In genomic region chr16:45256895-45257294, GRCm38 (mm10) we compare ENCODE assay signal across 22 mouse cellular contexts. TPM values are rescaled to one million over a fixed set of nuclear protein-coding genes. Genes with fewer than 3 reads are reported as not detected.
DNase-seq lines count a peak whose midpoint lies in the region; ATAC-seq and TF ChIP-seq lines count a peak whose summit lies in the region.
"Had no signal": no experiment of that assay in that cellular context is flagged by ENCODE, and none has a peak within 500 bp of the region (broad histone marks: within the 10 kb centered on the region; RNA-seq: fewer than 3 reads in every experiment).

No protein-coding gene starts in this region.

- H3K79me2 ChIP-seq in CH12.LX (replicated peaks; ENCODE audit: control insufficient read depth, extremely low read depth, insufficient read depth, poor library complexity, severe bottlenecking): no peaks in the 10 kb centered on the region

- WGBS in hindbrain, embryonic 14.5 days: 93% methylated on average over 2 of the region's 2 CpGs

- H3K9me3 ChIP-seq in CH12.LX (replicated peaks; ENCODE audit: low read length): no peaks in the 10 kb centered on the region
- no peaks in the 10 kb centered on the region for H3K9me3 ChIP-seq in hindbrain, embryonic 14.5 days (ENCODE audit: control insufficient read depth, low read length)
- H3K9me3 ChIP-seq: midbrain, embryonic 15.5 days had no signal

- H3K27me3 ChIP-seq in CH12.LX (replicated peaks): no peaks in the 10 kb centered on the region
- H3K27me3 ChIP-seq in hindbrain, embryonic 14.5 days (ENCODE audit: control insufficient read depth, insufficient read depth, low read length): no peaks in the 10 kb centered on the region
- H3K27me3 ChIP-seq: midbrain, embryonic 15.5 days had no signal

- H3K36me3 ChIP-seq in CH12.LX (replicated peaks in 1 of 2; ENCODE audit: control insufficient read depth in 1 of 2, insufficient read depth in 1 of 2, low read length in 1 of 2): no peaks in the 10 kb centered on the region
- no peaks in the 10 kb centered on the region for H3K36me3 ChIP-seq in hindbrain, embryonic 14.5 days (replicated peaks; ENCODE audit: control insufficient read depth, insufficient read depth)
- H3K36me3 ChIP-seq: midbrain, embryonic 15.5 days had no signal

- intact Hi-C loops in heart, postnatal 25 days (cut with DNase I): no loop called here
- intact Hi-C loops in left cerebral cortex, postnatal 14 days (cut with DNase I): no loop called here

- ATAC-seq in hindbrain, embryonic 14.5 days (ENCODE audit: low FRiP score): no peak
- ATAC-seq: forebrain, embryonic 14.5 days; hindbrain, embryonic 16.5 days; liver, postnatal 0 days; midbrain, embryonic 15.5 days; Patski had no signal

- no peak overlapping the region for H3K4me3 ChIP-seq in CH12.LX (replicated peaks in 1 of 3; ENCODE audit: low read depth in 2 of 3, low read length in 2 of 3, poor library complexity in 1 of 3)
- H3K4me3 ChIP-seq in hindbrain, embryonic 14.5 days (replicated peaks; ENCODE audit: low read length): no peak overlapping the region
- H3K4me3 ChIP-seq: midbrain, embryonic 15.5 days had no signal

- no peak overlapping the region for H3K27ac ChIP-seq in CH12.LX (ENCODE audit: insufficient read depth, low read depth)
- no peak overlapping the region for H3K27ac ChIP-seq in hindbrain, embryonic 14.5 days
- H3K27ac ChIP-seq: midbrain, embryonic 15.5 days; stomach, postnatal 0 days had no signal

- in situ Hi-C loops in CH12.LX (cut with MboI; ENCODE audit: low pct_ligation_motif_present, low pct_unique_long_range_greater_than_20kb, low sequenced_read_pairs): no loop called here

- 0 out of 2 replicates have a peak, but pooled peaks have one; percentile 7 for TF ChIP-seq EP300 in CH12.LX (IDR thresholded peaks at IDR 0.05; ENCODE audit: low read length)

- peak; percentile 33 to 51 for DNase-seq in heart, adult 18-20 months
- DNase-seq in heart, postnatal 25 days (ENCODE audit: low spot score): no peak
- DNase-seq in left cerebral cortex, postnatal 14 days (ENCODE audit: low spot score in 2 of 2): peak; percentile 12 to 45
- no peak for DNase-seq in left cerebral cortex, adult 9 months (ENCODE audit: low spot score in 2 of 2)
- no peak for DNase-seq in CH12.LX (ENCODE audit: extremely low read depth)
- DNase-seq in brain, adult 2 months (ENCODE audit: low read depth, low spot score): peak; percentile 48
- no peak for DNase-seq in right cerebral cortex, adult 2 months (ENCODE audit: low spot score in 2 of 2)
- DNase-seq in hindbrain, embryonic 14.5 days (ENCODE audit: low spot score): no peak
- DNase-seq: B cell, adult 2 months; cerebellum, postnatal 10 days; embryo, embryonic 11 days; heart, postnatal 14 days; kidney, adult 11 months; layer of hippocampus, postnatal 36 days; liver, postnatal 0 days; retina, postnatal 1 day; thymus, postnatal 25 days had no signal

- TF ChIP-seq CTCF in CH12.LX (conservative IDR thresholded peaks at IDR 0.05 in 1 of 2, IDR thresholded peaks at IDR 0.05 in 1 of 2; ENCODE audit: low read depth in 2 of 2, low read length in 2 of 2): no peak

- no peak overlapping the region for H3K4me2 ChIP-seq in CH12.LX (ENCODE audit: insufficient read depth, low read depth, poor library complexity, severe bottlenecking)
- no peak overlapping the region for H3K4me2 ChIP-seq in hindbrain, embryonic 14.5 days (replicated peaks)
- H3K4me2 ChIP-seq: midbrain, embryonic 15.5 days had no signal

- H3K4me1 ChIP-seq in CH12.LX (ENCODE audit: control insufficient read depth in 1 of 2, insufficient read depth in 2 of 2): peaks cover 8 to 45% of the 10 kb centered on the region in 2 experiments; a peak in 3 of 4 replicates
- H3K4me1 ChIP-seq in hindbrain, embryonic 14.5 days (replicated peaks; ENCODE audit: control insufficient read depth, insufficient read depth, low read length): no peaks in the 10 kb centered on the region
- H3K4me1 ChIP-seq: midbrain, embryonic 15.5 days had no signal

- H3K9ac ChIP-seq in CH12.LX (ENCODE audit: insufficient read depth, low read depth): no peak overlapping the region
- no peak overlapping the region for H3K9ac ChIP-seq in hindbrain, embryonic 14.5 days
- H3K9ac ChIP-seq: liver, postnatal 0 days; midbrain, embryonic 15.5 days had no signal

- dilution Hi-C loops in CH12.LX (cut with MboI; ENCODE audit: extremely low pct_ligation_motif_present, extremely low pct_unique_long_range_greater_than_20kb, low sequenced_read_pairs): no loop called here

- TF ChIP-seq RAD21 in CH12.LX (IDR thresholded peaks at IDR 0.05; ENCODE audit: low read depth, low read length): no peak

- no peak for TF ChIP-seq POLR2A in CH12.LX (IDR thresholded peaks at IDR 0.05; ENCODE audit: low read depth, low read length)

TF ChIP-seq in CH12.LX, 34 proteins besides CTCF, POLR2A, EP300 and RAD21:
- TF ChIP-seq CHD2 (IDR thresholded peaks at IDR 0.05; ENCODE audit: low read length) (no peak), USF2 (conservative IDR thresholded peaks at IDR 0.05; ENCODE audit: low read depth, low read length) (no peak), SIN3A (IDR thresholded peaks at IDR 0.05; ENCODE audit: low read length) (no peak), GABPA (IDR thresholded peaks at IDR 0.05; ENCODE audit: insufficient replicate concordance, low read depth, low read length) (no peak), JUN (IDR thresholded peaks at IDR 0.05; ENCODE audit: insufficient read depth, low read depth, low read length) (no peak)

RNA-seq across cellular contexts. Expression of gene Btla, which starts 32.8 kb away (rescaled TPM):
- total RNA-seq in heart, adult 18-20 months (2021): 1 to 10 TPM in 1 of 2 experiments, under 1 TPM in 1; 0.99 to 4.3 TPM
- under 1 TPM; 0.23 to 0.53 TPM for total RNA-seq in heart, postnatal 25 days (2021)
- total RNA-seq in left cerebral cortex, postnatal 14 days (2021): under 1 TPM; 0.25 to 0.33 TPM
- total RNA-seq in CH12.LX (2012; rRNA removed): 4.9 and 5.9 TPM in 2 replicates
- 37.7 and 40.3 TPM in 2 replicates for total RNA-seq in CH12.LX (2014; rRNA removed)
- polyA plus RNA-seq in CH12.LX (2012; ENCODE audit: insufficient read length, low read depth): 25.5 and 25.8 TPM in 2 replicates
- 0.10 TPM in 1 of 2 replicates, not detected in the other for polyA plus RNA-seq in hindbrain, embryonic 14.5 days (2014; fragmentation: Nextera tagmentation; extraction: Ambion mirVana)
- polyA plus RNA-seq: Patski had no signal

Comparison
In these comparisons a context has a peak if more than half of its experiments do, and no peak if none do; other contexts are left out.
1. DNase-seq: peak in heart, adult 18-20 months (2 of 2), left cerebral cortex, postnatal 14 days (2 of 2) and brain, adult 2 months (single experiment); none in heart, postnatal 25 days (single experiment), left cerebral cortex, adult 9 months (0 of 2), CH12.LX (single experiment), right cerebral cortex, adult 2 months (0 of 2) and hindbrain, embryonic 14.5 days (single experiment).